Mouse (Mus musculus) CD4-positive, CD25-positive, alpha-beta regulatory T cell, adult 4 months (primary cell): ENCODE data around the gene Krt8. TPM values are rescaled to one million over a fixed set of nuclear protein-coding genes. Genes with fewer than 3 reads are reported as not detected.

Experiments used
- ATAC-seq: one replicate; pipeline ENCODE4 v1.8.0; 2017
- polyA plus RNA-seq, 2 experiments: library from polyadenylated mRNA; unstranded; fragments of 100-300 nt; shearing (Covaris generic); gene quantifications; one replicate each; pipeline ENCODE4 v1.2.1; 2017

Krt8 gene
- polyA plus RNA-seq, 2 experiments from 2014 or later: 0.30 TPM; not detected in 1

DNA sequence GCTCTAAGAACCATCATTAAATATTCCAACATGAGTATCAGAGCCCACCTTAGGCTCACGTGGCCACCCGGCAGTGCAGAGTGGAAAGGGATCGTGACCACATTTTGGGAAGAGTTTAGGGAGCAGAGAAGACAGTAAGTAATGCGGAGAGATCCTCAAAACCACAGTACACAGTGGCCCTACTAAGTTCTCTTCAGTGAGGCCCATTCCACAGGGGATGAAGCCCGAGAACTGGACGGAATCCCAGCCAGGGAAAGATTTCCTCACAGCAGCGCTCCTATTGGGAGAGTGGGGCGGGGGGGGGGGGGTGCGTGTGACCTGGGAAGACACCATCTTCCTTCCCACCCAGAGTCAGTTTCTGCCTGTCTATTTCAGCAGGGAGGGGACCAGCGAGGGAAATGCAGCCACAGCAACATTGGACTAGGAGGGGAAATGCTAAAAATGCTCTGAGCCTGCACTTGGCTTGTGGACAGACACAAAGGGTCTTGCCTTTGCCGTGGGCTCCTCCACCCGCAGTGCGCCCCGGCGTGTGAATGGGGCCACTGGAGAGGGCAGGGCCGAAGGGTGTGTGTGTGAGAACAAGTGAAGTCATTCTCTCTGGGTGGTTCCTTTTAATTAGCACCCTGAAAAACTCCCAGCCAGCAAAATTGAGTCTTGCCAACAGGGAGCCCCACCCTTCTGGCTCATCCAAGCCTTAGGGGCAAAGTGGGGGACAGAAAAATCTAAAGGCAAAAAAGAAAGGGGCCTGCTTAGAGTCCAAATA is 30.0 kb downstream of the Krt8 start:
- no peak for ATAC-seq

DNA sequence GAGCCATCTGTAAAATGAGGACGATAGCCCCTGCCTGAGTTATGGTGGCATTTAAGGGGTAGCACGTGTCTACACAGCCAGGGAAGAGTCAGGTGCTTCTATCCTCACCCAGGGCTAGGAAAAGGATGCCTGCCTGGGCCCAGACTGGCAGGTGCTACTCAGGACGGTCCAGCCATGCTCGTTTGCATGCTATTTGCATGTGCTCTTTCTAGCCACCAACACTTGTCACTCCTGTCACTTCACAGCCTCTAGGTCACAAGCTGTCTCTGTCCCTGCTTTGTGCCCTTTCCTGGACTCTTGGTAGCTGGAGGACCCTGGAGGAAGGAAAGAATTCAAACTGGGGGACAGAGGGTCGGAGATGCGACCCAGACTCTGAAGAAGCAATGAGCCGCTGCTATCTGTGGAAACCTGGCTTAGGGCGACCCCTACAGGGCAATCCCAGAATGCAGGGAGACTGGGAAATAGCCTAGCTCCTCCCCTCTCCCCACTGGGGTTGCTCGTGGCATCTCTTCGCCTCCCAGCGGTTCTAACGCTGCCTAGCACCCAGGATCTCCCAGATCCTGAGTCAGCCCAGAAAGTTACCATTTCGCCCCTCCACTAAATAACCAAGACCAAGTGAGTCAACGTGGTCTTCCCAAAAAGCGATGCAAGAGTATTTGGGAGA is 30.7 kb downstream of the Krt8 start:
- peak; percentile 81 for ATAC-seq

DNA sequence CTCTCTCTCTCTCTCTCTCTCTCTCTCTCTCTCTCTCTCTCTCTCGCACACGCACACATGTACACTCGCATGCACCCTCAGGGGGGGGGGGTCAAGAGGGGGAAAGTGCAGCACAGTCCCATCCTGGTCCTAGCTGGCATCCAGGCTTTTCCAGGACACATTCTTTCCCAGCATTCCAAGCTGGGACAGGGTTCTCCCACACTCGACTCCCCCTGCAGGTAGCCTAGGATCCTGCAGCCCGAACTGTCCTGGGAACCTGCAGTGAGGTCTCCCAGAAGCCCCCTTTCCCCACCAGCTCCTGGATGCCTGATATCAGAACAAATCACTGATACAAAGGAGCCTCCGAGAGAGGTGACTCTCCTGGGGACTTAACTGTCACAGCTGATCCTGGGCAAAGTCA is 33.7 kb downstream of the Krt8 start:
- no peak for ATAC-seq

DNA sequence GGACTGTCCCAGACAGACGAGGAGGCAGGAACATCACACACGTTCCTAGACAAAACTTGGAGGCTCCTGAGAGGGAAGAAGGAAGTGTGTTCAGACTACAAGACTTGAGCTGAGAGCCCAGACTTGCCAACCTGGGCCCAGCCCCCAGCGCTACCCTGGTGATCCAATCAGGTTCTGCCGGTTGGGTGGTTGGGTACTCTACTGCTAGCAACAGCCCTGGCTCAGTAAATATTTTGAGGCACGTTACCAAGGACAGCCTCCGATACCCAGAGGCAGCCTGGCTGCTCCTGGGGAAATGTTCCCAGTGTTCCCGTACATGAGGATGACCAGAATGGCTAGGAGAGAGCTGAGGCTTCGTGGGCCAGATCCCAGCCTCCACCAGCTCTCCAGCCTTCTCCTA is 37.5 kb downstream of the Krt8 start:
- ATAC-seq: no peak

DNA sequence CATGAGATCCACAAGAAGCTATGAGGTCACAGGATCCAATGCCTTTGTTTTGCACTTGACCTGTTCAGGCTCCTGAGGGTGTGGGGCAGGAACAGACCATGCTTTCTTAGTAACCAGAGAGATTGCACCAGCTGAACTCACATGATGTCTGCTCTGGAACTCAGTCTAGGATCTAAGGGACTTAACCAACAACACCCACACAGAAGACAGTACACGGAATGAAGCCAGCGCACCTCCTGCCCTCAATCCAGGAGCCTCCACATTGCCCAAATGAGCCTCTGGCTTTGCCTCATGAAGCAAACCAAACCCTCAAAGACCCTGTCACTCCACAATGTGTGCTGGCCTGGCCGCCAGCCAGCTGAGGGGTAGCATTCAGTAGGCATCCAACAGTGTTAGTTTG is 45.4 kb downstream of the Krt8 start:
- ATAC-seq: no peak

DNA sequence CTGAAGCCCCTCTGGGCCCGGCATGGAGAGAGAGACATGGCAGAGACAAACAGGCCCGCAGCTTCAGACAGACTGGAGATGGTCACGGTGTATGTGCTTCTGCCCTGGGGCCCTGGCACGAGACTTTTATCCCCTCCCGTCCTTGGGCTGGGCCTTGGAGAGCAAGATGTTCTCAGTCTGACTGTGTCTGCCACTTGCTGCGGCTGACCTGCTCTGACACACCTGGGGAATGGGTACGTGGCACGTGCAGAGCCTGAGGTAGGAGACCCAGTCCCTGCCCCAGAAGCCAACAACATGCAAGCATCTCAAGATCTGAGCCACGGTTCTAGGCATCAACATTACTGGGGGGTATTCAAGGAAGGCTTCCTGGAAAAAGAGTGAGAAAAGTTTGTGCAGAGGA is 50.1 kb downstream of the Krt8 start, which contains the start of gene Krt78:
Krt78 (minus strand) TSS at position 101 of the 400 bp plus-strand sequence.
- ATAC-seq: no peak

DNA sequence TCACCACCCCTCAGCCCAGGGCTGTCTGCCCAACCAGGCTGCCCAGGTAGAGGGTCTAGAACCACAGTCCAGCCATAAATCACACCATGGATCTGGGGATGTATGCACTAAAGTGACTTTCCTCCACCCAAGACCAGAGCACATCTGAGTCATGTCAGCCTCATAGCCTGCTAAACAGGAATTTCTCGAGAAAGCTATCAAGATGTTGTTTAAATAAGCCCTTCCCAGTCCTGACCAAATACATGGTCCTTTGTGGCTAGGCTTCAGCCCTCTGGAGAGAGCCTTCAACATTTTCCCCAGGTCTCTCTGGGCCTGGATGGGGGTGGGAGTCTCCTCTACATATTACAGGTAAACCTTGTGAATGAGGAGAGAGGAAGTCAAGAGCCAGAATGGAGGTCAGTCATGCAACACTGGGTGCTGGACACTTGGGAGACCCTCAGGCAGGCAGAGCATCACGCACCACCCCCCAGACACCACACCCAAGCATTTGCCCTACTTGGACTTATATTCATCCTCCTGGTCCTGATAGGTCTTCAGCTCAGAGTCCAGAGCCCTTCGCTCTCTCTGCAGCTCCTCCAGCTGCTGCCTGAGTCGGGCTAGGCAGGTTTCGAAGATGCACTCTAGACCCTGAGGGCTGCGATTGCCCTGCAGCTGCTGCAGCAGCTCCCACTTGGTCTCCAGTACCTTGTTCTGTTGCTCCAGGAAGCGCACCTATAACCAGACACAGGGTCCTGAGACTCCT is 51.4 kb downstream of the Krt8 start:
- ATAC-seq: no peak

Other genes starting within 250 kb of the Krt8 start
- gene Krt72, start 218.0 kb downstream of the Krt8 start, polyA plus RNA-seq: not detected
- gene Krt73, start 202.1 kb downstream of the Krt8 start, polyA plus RNA-seq: not detected
- gene Krt2, start 186.3 kb downstream of the Krt8 start, polyA plus RNA-seq: not detected
- gene Krt1, start 153.7 kb downstream of the Krt8 start, polyA plus RNA-seq: not detected
- gene Krt77, start 134.8 kb downstream of the Krt8 start, polyA plus RNA-seq: not detected
- gene Krt76, start 111.6 kb downstream of the Krt8 start, polyA plus RNA-seq: not detected
- gene Krt4, start 79.7 kb downstream of the Krt8 start, polyA plus RNA-seq: not detected
- gene Krt79, start 64.2 kb downstream of the Krt8 start, polyA plus RNA-seq: not detected
- not detected for gene Krt78, start 50.2 kb downstream of the Krt8 start, polyA plus RNA-seq
- gene Krt18, start 23.7 kb upstream of the Krt8 start, polyA plus RNA-seq: under 1 TPM; 0.44 to 0.97 TPM
- gene Eif4b, start 69.3 kb upstream of the Krt8 start, polyA plus RNA-seq: 100 to 1,000 TPM; 123 to 189 TPM
- gene Tns2, start 95.9 kb upstream of the Krt8 start, polyA plus RNA-seq: 1 to 10 TPM; 1.1 to 2.3 TPM
- gene Spryd3, start 131.8 kb upstream of the Krt8 start, polyA plus RNA-seq: 10 to 100 TPM; 28.8 to 65.3 TPM
- under 1 TPM in 1 of 2 experiments, not detected in 1; 0.60 TPM for gene Igfbp6, start 139.9 kb upstream of the Krt8 start, polyA plus RNA-seq
- gene Soat2, start 146.0 kb upstream of the Krt8 start, polyA plus RNA-seq: 1 to 10 TPM in 1 of 2 experiments, under 1 TPM in 1; 0.69 to 1.0 TPM
- gene Zfp740, start 198.8 kb upstream of the Krt8 start, polyA plus RNA-seq: 10 to 100 TPM; 27.6 to 28.2 TPM
- 10 to 100 TPM; 10.7 to 16.9 TPM for gene Csad, start 200.2 kb upstream of the Krt8 start, polyA plus RNA-seq
- 100 to 1,000 TPM; 336 to 432 TPM for gene Itgb7, start 227.5 kb upstream of the Krt8 start, polyA plus RNA-seq